Mouse (Mus musculus) CH12.LX (cell line): Measurements from ENCODE around the gene Tmem45b. TPM values are rescaled to one million over a fixed set of nuclear protein-coding genes. Genes with fewer than 3 reads are reported as not detected.

Experiments
- DNase-seq: peaks from one replicate; pipeline ENCODE4 v3.0.0-alpha.2; 2013; ENCODE audit errors: extremely low read depth
- H3K27ac ChIP-seq: 2 replicates; pipeline ENCODE4 v1.5.1; 2012; ENCODE audit warnings: low read depth, mild to moderate bottlenecking, control low read depth, moderate library complexity; ENCODE audit not compliant: insufficient read depth
- H3K27me3 ChIP-seq: replicated peaks from 2 replicates; pipeline ENCODE3; 2012; ENCODE audit warnings: inconsistent platforms
- H3K36me3 ChIP-seq, 2 experiments: replicated peaks in 1 of 2; 2 replicates each; pipeline versions ENCODE3 to v1.6.1; 2012; ENCODE audit warnings: inconsistent platforms in 1 of 2, low read length in 1 of 2, mild to moderate bottlenecking in 1 of 2, mixed read lengths in 1 of 2, moderate library complexity in 1 of 2; ENCODE audit not compliant: control insufficient read depth in 1 of 2, insufficient read depth in 1 of 2
- H3K4me1 ChIP-seq, 2 experiments: 2 replicates each; pipeline ENCODE4 v1.6.1; 2012; ENCODE audit warnings: inconsistent platforms in 1 of 2, moderate library complexity in 1 of 2; ENCODE audit not compliant: insufficient read depth in 2 of 2, control insufficient read depth in 1 of 2
- H3K4me2 ChIP-seq: 2 replicates; pipeline ENCODE4 v1.6.1; 2012; ENCODE audit warnings: low read depth, mild to moderate bottlenecking, control low read depth; ENCODE audit not compliant: poor library complexity, insufficient read depth, severe bottlenecking
- H3K4me3 ChIP-seq, 3 experiments: fragments of 150-350 bp in 1 of 3; sonication (generic) in 1 of 3; replicated peaks in 1 of 3; 2 replicates each; pipeline versions ENCODE3 to v1.5.1; 2011 to 2012; ENCODE audit warnings: low read depth in 2 of 3, low read length in 2 of 3, mild to moderate bottlenecking in 2 of 3, moderate library complexity in 2 of 3, control low read depth in 1 of 3, improper control_type of control experiment in 1 of 3, inconsistent platforms in 1 of 3, mixed read lengths in 1 of 3; ENCODE audit not compliant: poor library complexity in 1 of 3
- H3K79me2 ChIP-seq: replicated peaks from 2 replicates; pipeline ENCODE4 v1.6.1; 2012; ENCODE audit warnings: mild to moderate bottlenecking, moderate library complexity; ENCODE audit not compliant: control insufficient read depth, poor library complexity, insufficient read depth, severe bottlenecking; ENCODE audit errors: extremely low read depth
- H3K9ac ChIP-seq: 2 replicates; pipeline ENCODE4 v1.6.1; 2012; ENCODE audit warnings: low read depth, mild to moderate bottlenecking, control low read depth, moderate library complexity; ENCODE audit not compliant: insufficient read depth
- H3K9me3 ChIP-seq: replicated peaks from 2 replicates; pipeline ENCODE3; 2012; ENCODE audit warnings: low read length, inconsistent platforms, mixed read lengths
- E2F4 ChIP-seq: IDR thresholded peaks from 2 replicates; pipeline ENCODE4 v1.6.1; 2011; ENCODE audit warnings: low read depth, low read length, improper control_type of control experiment; ENCODE audit not compliant: insufficient replicate concordance
- ELF1 ChIP-seq: IDR thresholded peaks from 2 replicates; pipeline ENCODE4 v1.6.1; 2014; ENCODE audit warnings: low read depth, mild to moderate bottlenecking, inconsistent platforms, low read length, improper control_type of control experiment
- ETS1 ChIP-seq: conservative IDR thresholded peaks from 2 replicates; pipeline ENCODE4 v1.6.1; 2012; ENCODE audit warnings: low read depth, mild to moderate bottlenecking, inconsistent platforms, low read length, improper control_type of control experiment, moderate library complexity
- GABPA ChIP-seq: IDR thresholded peaks from 2 replicates; pipeline ENCODE4 v1.6.1; 2012; ENCODE audit warnings: low read depth, low read length, improper control_type of control experiment, inconsistent platforms; ENCODE audit not compliant: insufficient replicate concordance
- JUN ChIP-seq: IDR thresholded peaks from 2 replicates; pipeline ENCODE4 v1.6.1; 2011; ENCODE audit warnings: low read depth, mild to moderate bottlenecking, low read length, improper control_type of control experiment, moderate library complexity; ENCODE audit not compliant: insufficient read depth
- MAFK ChIP-seq: IDR thresholded peaks from 2 replicates; pipeline ENCODE4 v1.6.1; 2011; ENCODE audit warnings: low read length, improper control_type of control experiment; ENCODE audit not compliant: insufficient replicate concordance
- MAX ChIP-seq: IDR thresholded peaks from 2 replicates; pipeline ENCODE4 v1.6.1; 2011; ENCODE audit warnings: low read length, improper control_type of control experiment
- MAZ ChIP-seq: IDR thresholded peaks from 2 replicates; pipeline ENCODE4 v1.6.1; 2012; ENCODE audit warnings: low read depth, mild to moderate bottlenecking, inconsistent platforms, low read length, improper control_type of control experiment, moderate library complexity
- MEF2A ChIP-seq: IDR thresholded peaks from 2 replicates; pipeline ENCODE4 v1.6.1; 2014; ENCODE audit warnings: low read depth, mild to moderate bottlenecking, inconsistent platforms, low read length, improper control_type of control experiment, borderline replicate concordance
- MYC ChIP-seq: IDR thresholded peaks from 2 replicates; pipeline ENCODE4 v1.6.1; 2011; ENCODE audit warnings: low read depth, mild to moderate bottlenecking, improper control_type of control experiment, low read length
- PAX5 ChIP-seq: IDR thresholded peaks from 2 replicates; pipeline ENCODE4 v1.6.1; 2012; ENCODE audit warnings: low read length, inconsistent platforms, mixed read lengths
- POLR2A ChIP-seq: IDR thresholded peaks from 2 replicates; pipeline ENCODE4 v1.6.1; 2011; ENCODE audit warnings: low read depth, mild to moderate bottlenecking, improper control_type of control experiment, low read length
- POLR2AphosphoS2 ChIP-seq: IDR thresholded peaks from 2 replicates; pipeline ENCODE4 v1.6.1; 2011; ENCODE audit warnings: low read depth, low read length, improper control_type of control experiment
- RAD21 ChIP-seq: IDR thresholded peaks from 2 replicates; pipeline ENCODE4 v1.6.1; 2011; ENCODE audit warnings: low read depth, mild to moderate bottlenecking, low read length, improper control_type of control experiment, moderate library complexity
- SIN3A ChIP-seq: IDR thresholded peaks from 2 replicates; pipeline ENCODE4 v1.6.1; 2012; ENCODE audit warnings: low read length, improper control_type of control experiment, inconsistent platforms
- SMC3 ChIP-seq: IDR thresholded peaks from 2 replicates; pipeline ENCODE4 v1.6.1; 2011; ENCODE audit warnings: low read depth, low read length, improper control_type of control experiment
- TBP ChIP-seq: conservative IDR thresholded peaks from 2 replicates; pipeline ENCODE4 v1.6.1; 2011; ENCODE audit warnings: low read depth, low read length, improper control_type of control experiment
- TCF12 ChIP-seq: IDR thresholded peaks from 2 replicates; pipeline ENCODE4 v1.6.1; 2014; ENCODE audit warnings: low read depth, mild to moderate bottlenecking, inconsistent platforms, low read length, improper control_type of control experiment
- UBTF ChIP-seq: IDR thresholded peaks from 2 replicates; pipeline ENCODE4 v1.6.1; 2012; ENCODE audit warnings: low read depth, mild to moderate bottlenecking, inconsistent platforms, low read length, improper control_type of control experiment, moderate library complexity
- USF1 ChIP-seq: IDR thresholded peaks from 2 replicates; pipeline ENCODE4 v1.6.1; 2014; ENCODE audit warnings: low read depth, mild to moderate bottlenecking, inconsistent platforms, low read length, improper control_type of control experiment
- USF2 ChIP-seq: conservative IDR thresholded peaks from 2 replicates; pipeline ENCODE4 v1.6.1; 2011; ENCODE audit warnings: low read depth, low read length, improper control_type of control experiment
- ZNF384 ChIP-seq: IDR thresholded peaks from 2 replicates; pipeline ENCODE4 v1.6.1; 2012; ENCODE audit warnings: low read depth, low read length, improper control_type of control experiment, inconsistent platforms
- dilution Hi-C: fragments of 300-500 bp; cut with MboI; formaldehyde crosslinking; loops from 2 replicates; pipeline ENCODE4 v1.14.3; 2020; ENCODE audit warnings: low sequenced_read_pairs; ENCODE audit not compliant: extremely low pct_unique_long_range_greater_than_20kb, extremely low pct_ligation_motif_present
- in situ Hi-C: fragments of 300-500 bp; cut with MboI; formaldehyde crosslinking; loops from 3 replicates; pipeline ENCODE4 v1.14.3; 2019; ENCODE audit warnings: low sequenced_read_pairs, low pct_ligation_motif_present, low pct_unique_long_range_greater_than_20kb, mixed read lengths
- polyA plus RNA-seq: library from polyadenylated mRNA; unstranded; fragments of >175 nt; gene quantifications from 2 replicates; pipeline ENCODE4 v1.2.1, GENCODE M21; 2012; ENCODE audit warnings: low read depth; ENCODE audit not compliant: insufficient read length
- total RNA-seq, 2 experiments: library from RNA; depleted of rRNA; stranded (reverse); fragments of 300-350 nt in 1 of 2; fragments of >200 nt in 1 of 2; gene quantifications; 2 replicates each; pipeline ENCODE4 v1.2.3; 2012 to 2014

Gene Tmem45b
- total and polyA plus RNA-seq, 3 experiments, result not detected

GRCm38 (mm10) chr9:31463190-31463589, 1.1 kb downstream of the Tmem45b start:
- dilution Hi-C loops (no loop called here), in situ Hi-C loops (no loop called here)
- Histone ChIP-seq H3K4me1 (no peaks in the 10 kb centered on the region), H3K4me2 (no peak overlapping the region), H3K79me2 (no peaks in the 10 kb centered on the region), H3K36me3 (no peaks in the 10 kb centered on the region), H3K27me3 (no peaks in the 10 kb centered on the region), H3K27ac (no peak overlapping the region), H3K4me3 (no peak overlapping the region), H3K9ac (no peak overlapping the region), H3K9me3 (no peaks in the 10 kb centered on the region)
- no peak for DNase-seq
- no peak for TF ChIP-seq SMC3
- no peak for TF ChIP-seq MYC
- TF ChIP-seq MAX, result no peak
- no peak for TF ChIP-seq ELF1
- TF ChIP-seq RAD21, result no peak
- TF ChIP-seq ZNF384, result no peak
- TF ChIP-seq MEF2A, result no peak
- no peak for TF ChIP-seq POLR2A
- no peak for TF ChIP-seq USF2
- no peak for TF ChIP-seq TCF12
- no peak for TF ChIP-seq USF1
- TF ChIP-seq POLR2AphosphoS2, result no peak

DNA sequence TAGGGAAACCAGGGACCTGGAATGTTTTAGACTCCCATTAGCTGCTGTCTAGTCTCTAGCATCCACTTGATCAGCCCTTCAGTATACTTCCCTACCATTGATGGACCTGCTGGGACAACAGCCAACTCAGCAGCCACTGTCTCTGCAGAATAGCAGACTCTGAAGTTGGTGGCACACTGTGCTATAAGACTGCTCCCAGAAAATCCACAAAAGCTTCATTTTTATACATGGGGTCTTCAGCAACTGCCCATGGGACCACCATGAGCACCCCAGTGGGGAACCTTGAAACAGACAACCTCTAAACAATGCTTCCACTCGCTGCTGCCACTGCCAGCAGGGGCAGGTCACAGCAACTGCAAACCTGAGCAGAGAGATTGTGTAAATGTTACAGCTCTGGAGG, 9.9 kb downstream of the Tmem45b start:
- Histone ChIP-seq H3K9me3 (no peaks in the 10 kb centered on the region), H3K4me2 (no peak overlapping the region), H3K27me3 (no peaks in the 10 kb centered on the region), H3K27ac (no peak overlapping the region), H3K9ac (no peak overlapping the region), H3K4me1 (no peaks in the 10 kb centered on the region), H3K79me2 (no peaks in the 10 kb centered on the region), H3K4me3 (no peak overlapping the region), H3K36me3 (no peaks in the 10 kb centered on the region)
- dilution Hi-C loops (no loop called here), in situ Hi-C loops (no loop called here)
- no peak for TF ChIP-seq RAD21
- TF ChIP-seq MAZ, result no peak
- no peak for TF ChIP-seq JUN
- TF ChIP-seq SMC3, result no peak
- TF ChIP-seq ETS1, result no peak
- no peak for TF ChIP-seq GABPA
- TF ChIP-seq E2F4, result no peak
- TF ChIP-seq MAFK, result no peak
- TF ChIP-seq UBTF, result no peak
- TF ChIP-seq TBP, result no peak
- no peak for TF ChIP-seq POLR2AphosphoS2
- no peak for TF ChIP-seq ELF1
- no peak for TF ChIP-seq PAX5
- no peak for TF ChIP-seq SIN3A
- no peak for DNase-seq
